Mouse (Mus musculus): ENCODE results near the gene Tuba4a. TPM values are rescaled to one million over a fixed set of nuclear protein-coding genes. Genes with fewer than 3 reads are reported as not detected.
A peak's percentile ranks its signal among the peaks of the same experiment; 100 is the strongest.

Gene Tuba4a
- total RNA-seq, 2 experiments from 2014 or later, result 533 to 543 TPM

- peak overlapping the region; percentile 70 for H3K4me3 ChIP-seq
- 0 out of 2 replicates have a peak overlapping the region, but pooled peaks have one; percentile 99 for H3K27ac ChIP-seq
- no peak for TF ChIP-seq CTCF (conservative IDR thresholded peaks at IDR 0.05)
- DNase-seq (ENCODE audit: low spot score in 2 of 2), result no peak
These were observed 29.1 kb downstream of the Tuba4a start for GRCm38 (mm10) chr1:75190577-75190976.

- TF ChIP-seq CTCF (conservative IDR thresholded peaks at IDR 0.05), result no peak
- no peak overlapping the region for H3K27ac ChIP-seq
- H3K4me3 ChIP-seq, result no peak overlapping the region
- DNase-seq (ENCODE audit: low spot score in 2 of 2), result no peak
These were observed 31.7 kb downstream of the Tuba4a start for GRCm38 (mm10) chr1:75187914-75188483.

- no peak for TF ChIP-seq CTCF (conservative IDR thresholded peaks at IDR 0.05)
- no peak for DNase-seq (ENCODE audit: low spot score in 2 of 2)
- Histone ChIP-seq H3K27ac (no peak overlapping the region), H3K4me3 (no peak overlapping the region)
These were observed 32.5 kb downstream of the Tuba4a start for GRCm38 (mm10) chr1:75187126-75187525.

GRCm38 (mm10) chr1:75185495-75185894 is 34.2 kb downstream of the Tuba4a start:
- Histone ChIP-seq H3K4me3 (no peak overlapping the region), H3K27ac (no peak overlapping the region)
- no peak for DNase-seq (ENCODE audit: low spot score in 2 of 2)
- no peak for TF ChIP-seq CTCF (conservative IDR thresholded peaks at IDR 0.05)

GRCm38 (mm10) chr1:75182160-75182559 is 37.5 kb downstream of the Tuba4a start:
- H3K4me3 ChIP-seq, result no peak overlapping the region
- no peak for DNase-seq (ENCODE audit: low spot score in 2 of 2)
- TF ChIP-seq CTCF (conservative IDR thresholded peaks at IDR 0.05), result peak; percentile 61
- no peak overlapping the region for H3K27ac ChIP-seq

GRCm38 (mm10) chr1:75181377-75181870 is 38.2 kb downstream of the Tuba4a start:
- TF ChIP-seq CTCF (conservative IDR thresholded peaks at IDR 0.05), result no peak

GRCm38 (mm10) chr1:75180741-75181140 is 38.9 kb downstream of the Tuba4a start:
- H3K4me3 ChIP-seq, result peak overlapping the region; percentile 77; the same call in 1 of the 2 replicates
- no peak for TF ChIP-seq CTCF (conservative IDR thresholded peaks at IDR 0.05)
- DNase-seq (ENCODE audit: low spot score in 2 of 2), result no peak
- H3K27ac ChIP-seq, result no peak overlapping the region

More at GRCm38 (mm10) chr1:75181377-75181870, 38.2 kb downstream of the Tuba4a start:
- Histone ChIP-seq H3K27ac (no peak overlapping the region), H3K4me3 (no peak overlapping the region)
- no peak for DNase-seq (ENCODE audit: low spot score in 2 of 2)

GRCm38 (mm10) chr1:75180105-75180590 is 39.5 kb downstream of the Tuba4a start, which contains the start of gene Abcb6:
TSS of gene Abcb6 (minus strand) at chr1:75180392.
- H3K4me3 ChIP-seq, result peak within 1 kb of the TSS; percentile 77
- peak; percentile 86 to 94 for DNase-seq (ENCODE audit: low spot score in 2 of 2)
- TF ChIP-seq CTCF (conservative IDR thresholded peaks at IDR 0.05), result no peak
- H3K27ac ChIP-seq, result peak within 1 kb of the TSS; percentile 82

- Histone ChIP-seq H3K27ac (peak overlapping the region; percentile 82), H3K4me3 (peak overlapping the region; percentile 77)
- DNase-seq (ENCODE audit: low spot score in 2 of 2), result peak; percentile 44 to 47
- TF ChIP-seq CTCF (conservative IDR thresholded peaks at IDR 0.05), result no peak
These were observed 40.1 kb downstream of the Tuba4a start for GRCm38 (mm10) chr1:75179334-75180104.

GRCm38 (mm10) chr1:75168472-75169464 is 50.9 kb downstream of the Tuba4a start, which contains the start of gene Zfand2b:
TSS of gene Zfand2b (plus strand) at chr1:75168646.
- no peak for TF ChIP-seq CTCF (conservative IDR thresholded peaks at IDR 0.05)
- DNase-seq (ENCODE audit: low spot score in 2 of 2), result peak; percentile 94 to 95
- H3K27ac ChIP-seq, result peak within 1 kb of the TSS; percentile 98

GRCm38 (mm10) chr1:75168093-75168471 is 51.6 kb downstream of the Tuba4a start:
- Histone ChIP-seq H3K27ac (peak overlapping the region; percentile 98), H3K4me3 (peak overlapping the region; percentile 95)
- no peak for DNase-seq (ENCODE audit: low spot score in 2 of 2)
- no peak for TF ChIP-seq CTCF (conservative IDR thresholded peaks at IDR 0.05)

More at GRCm38 (mm10) chr1:75168472-75169464, 50.9 kb downstream of the Tuba4a start, which contains the start of gene Zfand2b:
- H3K4me3 ChIP-seq, result peak within 1 kb of the TSS; percentile 95

Small RNAs within 50 kb of the gene (microRNA-seq; reads per million reads assigned to microRNA genes)
- gene Gm27943, result 0 reads per million in 2 experiments

Other genes with a start within 250 kb of the Tuba4a start
- 1 to 10 TPM; 1.9 to 2.0 TPM for gene Nhej1, start 94.7 kb downstream of the Tuba4a start, total RNA-seq (2021)
- gene Slc23a3, start 86.0 kb downstream of the Tuba4a start, total RNA-seq (2021), result under 1 TPM in 1 of 2 experiments, not detected in 1; 0.23 TPM
- gene Cnppd1, start 77.2 kb downstream of the Tuba4a start, total RNA-seq (2021), result 10 to 100 TPM; 31.2 to 32.0 TPM
- gene Retreg2, start 77.1 kb downstream of the Tuba4a start, total RNA-seq (2021), result 100 to 1,000 TPM; 178 to 179 TPM
- 10 to 100 TPM; 31.9 to 41.8 TPM for gene Zfand2b, start 51.2 kb downstream of the Tuba4a start, total RNA-seq (2021)
- 10 to 100 TPM; 26.9 to 31.4 TPM for gene Abcb6, start 39.5 kb downstream of the Tuba4a start, total RNA-seq (2021)
- 10 to 100 TPM; 28.4 to 30.4 TPM for gene Ankzf1, start 27.7 kb downstream of the Tuba4a start, total RNA-seq (2021)
- 100 to 1,000 TPM; 106 to 113 TPM for gene Atg9a, start 27.7 kb downstream of the Tuba4a start, total RNA-seq (2021)
- 10 to 100 TPM; 16.9 to 17.7 TPM for gene Glb1l, start 9.1 kb downstream of the Tuba4a start, total RNA-seq (2021)
- 10 to 100 TPM; 88.6 to 93.7 TPM for gene Stk16, start 9.0 kb downstream of the Tuba4a start, total RNA-seq (2021)
- gene A630095N17Rik, start 12.2 kb upstream of the Tuba4a start, total RNA-seq (2021), result not detected
- gene Dnajb2, start 16.5 kb upstream of the Tuba4a start, total RNA-seq (2021), result 10 to 100 TPM; 69.6 to 82.8 TPM
- gene Ptprn, start 44.6 kb upstream of the Tuba4a start, total RNA-seq (2021), result 100 to 1,000 TPM; 395 to 416 TPM
- 100 to 1,000 TPM in 1 of 2 experiments, 10 to 100 TPM in 1; 82.5 to 106 TPM for gene Resp18, start 58.5 kb upstream of the Tuba4a start, total RNA-seq (2021)
- 10 to 100 TPM; 49.1 to 50.0 TPM for gene Dnpep, start 98.1 kb upstream of the Tuba4a start, total RNA-seq (2021)
- under 1 TPM; 0.88 to 1.00 TPM for gene Des, start 140.5 kb upstream of the Tuba4a start, total RNA-seq (2021)
- 100 to 1,000 TPM; 168 to 179 TPM for gene Speg, start 155.4 kb upstream of the Tuba4a start, total RNA-seq (2021)
- gene Gmppa, start 216.1 kb upstream of the Tuba4a start, total RNA-seq (2021), result 10 to 100 TPM; 72.9 to 76.0 TPM
- 1 to 10 TPM; 5.5 to 7.1 TPM for gene Asic4, start 230.6 kb upstream of the Tuba4a start, total RNA-seq (2021)

Measured in layer of hippocampus, adult 2 months (tissue).